Mouse (Mus musculus): ENCODE measurements around the gene 0610037L13Rik.

The 0610037L13Rik gene

GRCm38 (mm10) chr4:107889731-107890432 lies at the start of gene 0610037L13Rik:
Gene 0610037L13Rik (plus strand): TSS chr4:107889813.
- DNase-seq (ENCODE audit: low read depth), result peak; percentile 97

GRCm38 (mm10) chr4:107843687-107844086 lies 45.9 kb upstream of the 0610037L13Rik start:
- no peak for DNase-seq (ENCODE audit: low read depth)

- DNase-seq (ENCODE audit: low read depth), result peak; percentile 44
These were observed 44.6 kb upstream of the 0610037L13Rik start for GRCm38 (mm10) chr4:107844971-107845370.

GRCm38 (mm10) chr4:107846795-107847194 lies 42.8 kb upstream of the 0610037L13Rik start:
- no peak for DNase-seq (ENCODE audit: low read depth)

GRCm38 (mm10) chr4:107848546-107848945 lies 41.1 kb upstream of the 0610037L13Rik start:
- DNase-seq (ENCODE audit: low read depth), result no peak

GRCm38 (mm10) chr4:107849621-107850020 lies 40.0 kb upstream of the 0610037L13Rik start:
- no peak for DNase-seq (ENCODE audit: low read depth)

GRCm38 (mm10) chr4:107850091-107850490 lies 39.5 kb upstream of the 0610037L13Rik start:
- DNase-seq (ENCODE audit: low read depth), result no peak

- DNase-seq (ENCODE audit: low read depth), result no peak
These were observed 36.3 kb upstream of the 0610037L13Rik start for GRCm38 (mm10) chr4:107853333-107853732.

- DNase-seq (ENCODE audit: low read depth), result no peak
These were observed 35.8 kb upstream of the 0610037L13Rik start for GRCm38 (mm10) chr4:107853836-107854235.

GRCm38 (mm10) chr4:107856958-107857686 lies 32.5 kb upstream of the 0610037L13Rik start:
- DNase-seq (ENCODE audit: low read depth), result no peak

- DNase-seq (ENCODE audit: low read depth), result no peak
These were observed 30.6 kb upstream of the 0610037L13Rik start for GRCm38 (mm10) chr4:107858995-107859394.

GRCm38 (mm10) chr4:107864866-107865265 lies 24.7 kb upstream of the 0610037L13Rik start:
- DNase-seq (ENCODE audit: low read depth), result no peak

GRCm38 (mm10) chr4:107879254-107880050 lies 10.2 kb upstream of the 0610037L13Rik start, which contains the start of gene Magoh:
Gene Magoh (plus strand): TSS chr4:107879755.
- peak; percentile 99 for DNase-seq (ENCODE audit: low read depth)

- DNase-seq (ENCODE audit: low read depth), result no peak
These were observed 8.0 kb upstream of the 0610037L13Rik start for GRCm38 (mm10) chr4:107881631-107882030.

- no peak for DNase-seq (ENCODE audit: low read depth)
These were observed 3.2 kb upstream of the 0610037L13Rik start for GRCm38 (mm10) chr4:107886371-107886770.

GRCm38 (mm10) chr4:107889385-107889730 lies 255 bp upstream of the 0610037L13Rik start:
- no peak for DNase-seq (ENCODE audit: low read depth)

- no peak for DNase-seq (ENCODE audit: low read depth)
These were observed 3.0 kb downstream of the 0610037L13Rik start for GRCm38 (mm10) chr4:107892663-107893062.

GRCm38 (mm10) chr4:107899211-107899927 lies 9.8 kb downstream of the 0610037L13Rik start:
- DNase-seq (ENCODE audit: low read depth), result no peak

GRCm38 (mm10) chr4:107900206-107900605 lies 10.6 kb downstream of the 0610037L13Rik start:
- no peak for DNase-seq (ENCODE audit: low read depth)

GRCm38 (mm10) chr4:107904252-107904651 lies 14.6 kb downstream of the 0610037L13Rik start:
- DNase-seq (ENCODE audit: low read depth), result no peak

GRCm38 (mm10) chr4:107906561-107906960 lies 16.9 kb downstream of the 0610037L13Rik start:
- no peak for DNase-seq (ENCODE audit: low read depth)

- no peak for DNase-seq (ENCODE audit: low read depth)
These were observed 20.4 kb downstream of the 0610037L13Rik start for GRCm38 (mm10) chr4:107910020-107910419.
